Mouse (Mus musculus) left cerebral cortex, adult 9 months (tissue): ENCODE results near the gene Cux1.

Experiments
- DNase-seq, 2 experiments: peaks; one replicate each; pipeline ENCODE4 v3.0.0; 2022; ENCODE audit warnings: low spot score in 2 of 2

The Cux1 gene

GRCm38 (mm10) chr5:136377101-136377500 lies 190.2 kb downstream of the Cux1 start:
- no peak for DNase-seq

- no peak for DNase-seq
Measured at GRCm38 (mm10) chr5:136375350-136375749, 191.9 kb downstream of the Cux1 start.

GRCm38 (mm10) chr5:136372276-136372675 lies 195.0 kb downstream of the Cux1 start:
- no peak for DNase-seq

- DNase-seq, result no peak
Measured at GRCm38 (mm10) chr5:136363421-136363820, 203.9 kb downstream of the Cux1 start.

GRCm38 (mm10) chr5:136362473-136363230 lies 204.6 kb downstream of the Cux1 start:
- peak in 1 of 2 experiments; percentile 35 for DNase-seq

- DNase-seq, result no peak
Measured at GRCm38 (mm10) chr5:136362021-136362420, 205.3 kb downstream of the Cux1 start.

GRCm38 (mm10) chr5:136357227-136357626 lies 210.1 kb downstream of the Cux1 start:
- peak in 1 of 2 experiments; percentile 16 for DNase-seq

GRCm38 (mm10) chr5:136355583-136356126 lies 211.6 kb downstream of the Cux1 start:
- DNase-seq, result no peak

- no peak for DNase-seq
Measured at GRCm38 (mm10) chr5:136354729-136355128, 212.6 kb downstream of the Cux1 start.

GRCm38 (mm10) chr5:136353114-136353513 lies 214.2 kb downstream of the Cux1 start:
- DNase-seq, result no peak

- no peak for DNase-seq
Measured at GRCm38 (mm10) chr5:136343156-136343890, 224.0 kb downstream of the Cux1 start.

GRCm38 (mm10) chr5:136336798-136337527 lies 230.3 kb downstream of the Cux1 start:
- DNase-seq, result no peak

- DNase-seq, result no peak
Measured at GRCm38 (mm10) chr5:136335681-136336080, 231.6 kb downstream of the Cux1 start.

GRCm38 (mm10) chr5:136334780-136335179 lies 232.5 kb downstream of the Cux1 start:
- no peak for DNase-seq

- DNase-seq, result no peak
Measured at GRCm38 (mm10) chr5:136334051-136334450, 233.2 kb downstream of the Cux1 start.

- no peak for DNase-seq
Measured at GRCm38 (mm10) chr5:136332786-136333462, 234.4 kb downstream of the Cux1 start.

- DNase-seq, result no peak
Measured at GRCm38 (mm10) chr5:136327736-136328135, 239.6 kb downstream of the Cux1 start.

- no peak for DNase-seq
Measured at GRCm38 (mm10) chr5:136326626-136327025, 240.7 kb downstream of the Cux1 start.

- no peak for DNase-seq
Measured at GRCm38 (mm10) chr5:136324506-136324905, 242.8 kb downstream of the Cux1 start.

GRCm38 (mm10) chr5:136321378-136321777 lies 245.9 kb downstream of the Cux1 start:
- DNase-seq, result no peak

GRCm38 (mm10) chr5:136312566-136312965 lies 254.7 kb downstream of the Cux1 start:
- DNase-seq, result no peak
